Mouse (Mus musculus) forebrain, embryonic 11.5 days (tissue): ENCODE results near the gene Fcf1. TPM values are rescaled to one million over a fixed set of nuclear protein-coding genes. Genes with fewer than 3 reads are reported as not detected.

Experiments
- ATAC-seq: fragments of 200-750 bp; cut with Nextera tagmentation; replicated peaks from 2 replicates; pipeline ENCODE4 v1.8.0; 2017; ENCODE audit warnings: moderate TSS enrichment; ENCODE audit not compliant: low FRiP score
- DNase-seq: peaks from one replicate; pipeline ENCODE4 v3.0.0-alpha.2; 2017; ENCODE audit warnings: low spot score
- H3K27ac ChIP-seq: fragments of 300-500 bp; sonication (generic); 2 replicates; pipeline ENCODE4 v1.5.1; 2014; ENCODE audit warnings: low read depth, low read length
- H3K27me3 ChIP-seq: fragments of 300-500 bp; sonication (generic); 2 replicates; pipeline ENCODE4 v1.6.1; 2014; ENCODE audit warnings: mild to moderate bottlenecking, low read length, mixed read lengths; ENCODE audit not compliant: control insufficient read depth, insufficient read depth
- H3K36me3 ChIP-seq: fragments of 300-500 bp; sonication (generic); 2 replicates; pipeline ENCODE4 v1.6.1; 2014; ENCODE audit warnings: mild to moderate bottlenecking, low read length, moderate library complexity, mixed read lengths; ENCODE audit not compliant: control insufficient read depth, insufficient read depth
- H3K4me1 ChIP-seq: fragments of 300-500 bp; sonication (generic); replicated peaks from 2 replicates; pipeline ENCODE4 v1.6.1; 2014; ENCODE audit warnings: low read length, mixed read lengths; ENCODE audit not compliant: control insufficient read depth, insufficient read depth
- H3K4me2 ChIP-seq: fragments of 300-500 bp; sonication (generic); 2 replicates; pipeline ENCODE4 v1.6.1; 2014; ENCODE audit warnings: low read depth, mild to moderate bottlenecking, low read length, moderate library complexity, mixed read lengths; ENCODE audit not compliant: severe bottlenecking
- H3K4me3 ChIP-seq: fragments of 300-500 bp; sonication (generic); 2 replicates; pipeline ENCODE4 v1.5.1; 2014; ENCODE audit warnings: low read depth, low read length
- H3K9ac ChIP-seq: fragments of 300-500 bp; sonication (generic); 2 replicates; pipeline ENCODE4 v1.6.1; 2014; ENCODE audit warnings: low read length
- H3K9me3 ChIP-seq: fragments of 300-500 bp; sonication (generic); 2 replicates; pipeline ENCODE4 v1.6.1; 2016; ENCODE audit warnings: low read length, mixed read lengths; ENCODE audit not compliant: control insufficient read depth
- WGBS: fragments of 180-500 bp; shearing (Covaris S2); extraction: QIAGEN DNeasy Blood & Tissue Kit; methylation state at CpG from one replicate; pipeline ENCODE4 v1.1.7; 2014; 5-methylcytosine and 5-hydroxymethylcytosine counted together
- polyA plus RNA-seq: library from polyadenylated mRNA; unstranded; fragments of >200 nt; fragmentation: Nextera tagmentation; extraction: Ambion mirVana; gene quantifications from 2 replicates; pipeline ENCODE4 v1.2.1, GENCODE M21; 2014

The Fcf1 gene
- polyA plus RNA-seq: 141 and 148 TPM in 2 replicates

GRCm38 (mm10) chr12:84970428-84971096 lies at the start of gene Fcf1, which contains the start of gene Arel1:
Fcf1 (plus strand) TSS chr12:84970897.
Arel1 (minus strand) TSS chr12:84970900.
- H3K9me3 ChIP-seq: no peaks in the 10 kb centered on the region
- H3K4me2 ChIP-seq: peak within 1 kb of the TSS; percentile 68
- peaks cover 8% of the 10 kb centered on the region; the same call in 1 of the 2 replicates for H3K4me1 ChIP-seq
- peaks cover 6% of the 10 kb centered on the region; the same call in 1 of the 2 replicates for H3K36me3 ChIP-seq
- DNase-seq (peak; percentile 89), ATAC-seq (0 out of 2 replicates have a peak, but pooled peaks have one; percentile 46)
- H3K27me3 ChIP-seq: no peaks in the 10 kb centered on the region
- peak within 1 kb of the TSS; percentile 62 for H3K4me3 ChIP-seq
- peak within 1 kb of the TSS; percentile 65 for H3K9ac ChIP-seq
- under 1% methylated on average over 42 of the region's 42 CpGs for WGBS
- H3K27ac ChIP-seq: no peak within 1 kb of the TSS

GRCm38 (mm10) chr12:84921881-84922419 lies 48.7 kb upstream of the Fcf1 start:
- WGBS: 42% methylated on average over 8 of the region's 8 CpGs
- peak overlapping the region; percentile 64 for H3K27ac ChIP-seq
- ATAC-seq: peak; percentile 71; the same call in 1 of the 2 replicates

GRCm38 (mm10) chr12:84924324-84924723 lies 46.4 kb upstream of the Fcf1 start:
- peaks cover 2% of the 10 kb centered on the region for H3K36me3 ChIP-seq
- H3K4me3 ChIP-seq: no peak overlapping the region
- H3K27me3 ChIP-seq: no peaks in the 10 kb centered on the region
- H3K9me3 ChIP-seq: no peaks in the 10 kb centered on the region
- DNase-seq (no peak), ATAC-seq (no peak)
- H3K9ac ChIP-seq: no peak overlapping the region
- H3K4me2 ChIP-seq: no peak overlapping the region
- no peak overlapping the region for H3K27ac ChIP-seq
- H3K4me1 ChIP-seq: peaks cover 6% of the 10 kb centered on the region; the same call in 1 of the 2 replicates
- WGBS: 94% methylated on average over 5 of the region's 5 CpGs

More at GRCm38 (mm10) chr12:84921881-84922419, 48.7 kb upstream of the Fcf1 start:
- Histone ChIP-seq H3K9me3 (no peaks in the 10 kb centered on the region), H3K4me1 (peaks cover 6% of the 10 kb centered on the region; the same call in 1 of the 2 replicates), H3K36me3 (no peaks in the 10 kb centered on the region; the same call in 1 of the 2 replicates), H3K9ac (0 out of 2 replicates have a peak overlapping the region, but pooled peaks have one; percentile 27), H3K4me3 (no peak overlapping the region), H3K27me3 (no peaks in the 10 kb centered on the region), H3K4me2 (no peak overlapping the region)
- DNase-seq: peak; percentile 61

GRCm38 (mm10) chr12:84926542-84926941 lies 44.2 kb upstream of the Fcf1 start:
- WGBS: 95% methylated on average over 6 of the region's 6 CpGs
- H3K4me3 ChIP-seq: no peak overlapping the region
- peaks cover 2% of the 10 kb centered on the region for H3K36me3 ChIP-seq
- no peak overlapping the region for H3K27ac ChIP-seq
- ATAC-seq (no peak), DNase-seq (no peak)
- no peak overlapping the region for H3K9ac ChIP-seq
- no peak overlapping the region for H3K4me2 ChIP-seq
- H3K4me1 ChIP-seq: peaks cover 5% of the 10 kb centered on the region; the same call in 1 of the 2 replicates
- no peaks in the 10 kb centered on the region for H3K9me3 ChIP-seq
- no peaks in the 10 kb centered on the region for H3K27me3 ChIP-seq

GRCm38 (mm10) chr12:84932210-84932609 lies 38.5 kb upstream of the Fcf1 start:
- peaks cover 2% of the 10 kb centered on the region for H3K36me3 ChIP-seq
- no peaks in the 10 kb centered on the region for H3K4me1 ChIP-seq
- H3K4me3 ChIP-seq: no peak overlapping the region
- no peaks in the 10 kb centered on the region for H3K9me3 ChIP-seq
- H3K4me2 ChIP-seq: no peak overlapping the region
- 89% methylated on average over 6 of the region's 6 CpGs for WGBS
- H3K27ac ChIP-seq: no peak overlapping the region
- ATAC-seq (no peak), DNase-seq (no peak)
- no peaks in the 10 kb centered on the region for H3K27me3 ChIP-seq
- H3K9ac ChIP-seq: no peak overlapping the region

- H3K9me3 ChIP-seq: no peaks in the 10 kb centered on the region
- no peak overlapping the region for H3K9ac ChIP-seq
- no peak for ATAC-seq
- H3K27ac ChIP-seq: no peak overlapping the region
- no peaks in the 10 kb centered on the region for H3K27me3 ChIP-seq
- WGBS: 82% methylated on average over 5 of the region's 5 CpGs
- H3K36me3 ChIP-seq: no peaks in the 10 kb centered on the region; the same call in none of the 2 replicates
- no peaks in the 10 kb centered on the region for H3K4me1 ChIP-seq
- H3K4me2 ChIP-seq: no peak overlapping the region
- DNase-seq: no peak
- H3K4me3 ChIP-seq: no peak overlapping the region
Measured at GRCm38 (mm10) chr12:84935343-84935742, 35.4 kb upstream of the Fcf1 start.

DNA sequence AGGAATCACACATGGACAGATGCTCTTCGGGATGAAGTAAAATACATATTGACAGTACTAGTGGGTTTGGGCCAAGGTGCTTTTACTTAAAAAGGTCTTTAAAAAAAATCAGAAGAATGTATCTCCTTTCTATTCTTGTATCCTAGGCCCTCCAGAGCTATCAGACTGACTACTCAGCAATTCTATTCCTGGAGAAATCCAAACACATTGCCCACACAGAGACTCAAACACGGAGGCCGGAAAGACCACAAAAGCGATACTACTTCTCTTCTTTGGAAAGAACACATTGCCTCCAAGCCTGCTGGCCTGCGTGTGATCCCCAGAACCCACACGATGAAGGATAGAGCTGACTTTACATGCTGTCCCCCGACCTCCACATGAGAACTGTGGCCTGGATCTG lies 31.6 kb upstream of the Fcf1 start:
- DNase-seq (no peak), ATAC-seq (no peak)
- H3K27ac ChIP-seq: no peak overlapping the region
- no peaks in the 10 kb centered on the region for H3K9me3 ChIP-seq
- no peak overlapping the region for H3K4me2 ChIP-seq
- no peak overlapping the region for H3K9ac ChIP-seq
- no peak overlapping the region for H3K4me3 ChIP-seq
- 94% methylated on average over 7 of the region's 7 CpGs for WGBS
- H3K36me3 ChIP-seq: no peaks in the 10 kb centered on the region; the same call in none of the 2 replicates
- H3K27me3 ChIP-seq: no peaks in the 10 kb centered on the region
- no peaks in the 10 kb centered on the region for H3K4me1 ChIP-seq

DNA sequence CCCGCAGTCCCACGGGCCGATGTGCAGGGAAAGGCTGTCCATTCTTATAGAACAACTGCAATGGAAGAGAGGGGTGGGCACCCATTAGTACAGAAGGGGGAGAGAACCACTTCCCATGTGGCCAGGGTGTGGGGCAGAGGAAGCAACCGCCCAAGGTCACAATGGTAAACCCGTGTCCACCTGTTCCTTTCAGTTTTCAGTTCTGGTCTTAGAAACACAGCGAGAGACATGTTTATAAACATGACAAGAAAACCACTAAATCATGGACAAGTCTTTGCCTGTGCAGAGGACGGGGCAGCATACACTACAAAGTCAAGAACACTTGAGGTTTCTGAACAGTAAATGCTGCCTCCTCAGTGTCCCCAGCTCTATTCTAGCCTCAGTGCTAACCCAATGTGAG lies 30.4 kb upstream of the Fcf1 start:
- Histone ChIP-seq H3K4me2 (no peak overlapping the region), H3K9me3 (no peaks in the 10 kb centered on the region), H3K36me3 (no peaks in the 10 kb centered on the region; the same call in none of the 2 replicates), H3K27ac (no peak overlapping the region), H3K4me1 (no peaks in the 10 kb centered on the region), H3K4me3 (no peak overlapping the region), H3K9ac (no peak overlapping the region), H3K27me3 (no peaks in the 10 kb centered on the region)
- ATAC-seq (no peak), DNase-seq (no peak)
- 92% methylated on average over 7 of the region's 7 CpGs for WGBS
